Mouse (Mus musculus) cerebellum, adult 2 months (tissue): ENCODE results near the gene Fam189a2.

ENCODE experiments used
- CTCF ChIP-seq: fragments of 200-500 bp; IDR thresholded peaks from 2 replicates; pipeline ENCODE4 v1.5.1; 2011; ENCODE audit warnings: low read depth, mild to moderate bottlenecking, control low read depth, low read length, moderate library complexity, borderline replicate concordance; ENCODE audit not compliant: insufficient read depth
- POLR2A ChIP-seq: fragments of 200-500 bp; IDR thresholded peaks from 2 replicates; pipeline ENCODE4 v1.6.1; 2011; ENCODE audit warnings: low read length, control low read depth, borderline replicate concordance; ENCODE audit not compliant: insufficient read depth

DNA sequence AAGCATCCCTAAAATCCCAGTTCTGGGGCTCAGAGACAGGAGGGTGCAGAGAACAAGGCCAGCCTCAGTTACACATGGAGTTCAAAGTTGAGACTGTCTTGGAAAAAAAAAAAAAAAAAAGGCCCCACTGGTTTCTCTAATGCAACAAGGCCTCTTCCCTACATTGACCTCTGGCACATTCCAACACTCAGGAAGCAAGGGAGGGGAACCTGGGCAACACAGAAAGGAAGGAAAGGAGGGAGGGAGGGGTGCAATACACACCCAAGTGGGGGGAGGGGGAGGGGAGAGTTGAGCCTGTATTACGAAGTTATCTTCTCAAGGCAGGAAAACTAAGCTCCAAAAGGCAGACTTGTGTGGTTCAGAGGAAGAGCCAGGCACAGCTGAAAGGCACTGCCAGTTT is 13.4 kb downstream of the Fam189a2 start:
- no peak for TF ChIP-seq CTCF
- TF ChIP-seq POLR2A = no peak
